ENCODE assay signal across 8 mouse cellular contexts in genomic region chr13:24802131-24802691, GRCm38 (mm10). TPM values are rescaled to one million over a fixed set of nuclear protein-coding genes. Genes with fewer than 3 reads are reported as not detected.
DNase-seq lines count a peak whose midpoint lies in the region; ATAC-seq and TF ChIP-seq lines count a peak whose summit lies in the region.

No protein-coding gene starts in this region.

- WGBS in hindbrain, embryonic 11.5 days: under 1% methylated on average over 26 of the region's 26 CpGs
- WGBS in limb, embryonic 14.5 days: under 1% methylated on average over 26 of the region's 26 CpGs
- WGBS in midbrain, embryonic 13.5 days: under 1% methylated on average over 26 of the region's 26 CpGs
- under 1% methylated on average over 26 of the region's 26 CpGs for WGBS in stomach, embryonic 14.5 days

- H3K9me3 ChIP-seq in hindbrain, embryonic 11.5 days (ENCODE audit: control insufficient read depth, low read length): no peaks in the 10 kb centered on the region
- H3K9me3 ChIP-seq in limb, embryonic 14.5 days (ENCODE audit: control insufficient read depth, low read length): no peaks in the 10 kb centered on the region
- no peaks in the 10 kb centered on the region for H3K9me3 ChIP-seq in midbrain, embryonic 13.5 days
- no peaks in the 10 kb centered on the region for H3K9me3 ChIP-seq in stomach, embryonic 14.5 days (ENCODE audit: control insufficient read depth, low read depth, low read length)

- peak overlapping the region; percentile 89 for H3K4me3 ChIP-seq in bone marrow macrophage, adult 2 months (ENCODE audit: insufficient read depth, low read length)
- H3K4me3 ChIP-seq in hindbrain, embryonic 11.5 days (ENCODE audit: low read depth, low read length): peak overlapping the region; percentile 99
- peak overlapping the region; percentile 95 for H3K4me3 ChIP-seq in limb, embryonic 14.5 days (replicated peaks; ENCODE audit: low read length)
- H3K4me3 ChIP-seq in midbrain, embryonic 13.5 days (replicated peaks): peak overlapping the region; percentile 98
- H3K4me3 ChIP-seq in stomach, embryonic 14.5 days (ENCODE audit: low read depth, low read length): peak overlapping the region; percentile 99

- ATAC-seq in erythroblast, adult 5-6 weeks (replicated peaks; ENCODE audit: low FRiP score, poor library complexity, severe bottlenecking): peak; percentile 61
- no peak for ATAC-seq in hindbrain, embryonic 11.5 days (ENCODE audit: low FRiP score)
- no peak for ATAC-seq in limb, embryonic 14.5 days (ENCODE audit: low FRiP score, low read depth)
- peak; percentile 7; the same call in 1 of the 2 replicates for ATAC-seq in midbrain, embryonic 13.5 days
- no peak for ATAC-seq in stomach, embryonic 14.5 days (ENCODE audit: insufficient number of reproducible peaks, insufficient read depth, low FRiP score, low read depth)

- peaks cover 13% of the 10 kb centered on the region for H3K4me1 ChIP-seq in bone marrow macrophage, adult 2 months (ENCODE audit: control insufficient read depth, insufficient read depth, low read length)
- 0 out of 2 replicates have a peak, but pooled peaks cover 2% of the 10 kb centered on the region for H3K4me1 ChIP-seq in hindbrain, embryonic 11.5 days (replicated peaks; ENCODE audit: control insufficient read depth, insufficient read depth, low read length)
- peaks cover 15% of the 10 kb centered on the region for H3K4me1 ChIP-seq in limb, embryonic 14.5 days (ENCODE audit: control insufficient read depth, insufficient read depth, low read length)
- peaks cover 31% of the 10 kb centered on the region for H3K4me1 ChIP-seq in midbrain, embryonic 13.5 days (replicated peaks)
- peaks cover 12% of the 10 kb centered on the region; the same call in 1 of the 2 replicates for H3K4me1 ChIP-seq in stomach, embryonic 14.5 days (ENCODE audit: control insufficient read depth, insufficient read depth, low read length)

- H3K9ac ChIP-seq in hindbrain, embryonic 11.5 days (ENCODE audit: low read depth, low read length): peak overlapping the region; percentile 96
- peak overlapping the region; percentile 97 for H3K9ac ChIP-seq in limb, embryonic 14.5 days (ENCODE audit: low read depth, low read length, severe bottlenecking)
- H3K9ac ChIP-seq in midbrain, embryonic 13.5 days (replicated peaks): peak overlapping the region; percentile 95
- H3K9ac ChIP-seq in stomach, embryonic 14.5 days (replicated peaks; ENCODE audit: low read depth, low read length): peak overlapping the region; percentile 99

- 0 out of 2 replicates have a peak, but pooled peaks cover 1% of the 10 kb centered on the region for H3K36me3 ChIP-seq in hindbrain, embryonic 11.5 days (ENCODE audit: control insufficient read depth, insufficient read depth, low read length)
- H3K36me3 ChIP-seq in limb, embryonic 14.5 days (ENCODE audit: control insufficient read depth, insufficient read depth, low read length): peaks cover 22% of the 10 kb centered on the region
- H3K36me3 ChIP-seq in midbrain, embryonic 13.5 days: peaks cover 14% of the 10 kb centered on the region
- peaks cover 17% of the 10 kb centered on the region for H3K36me3 ChIP-seq in stomach, embryonic 14.5 days (ENCODE audit: control insufficient read depth, insufficient read depth, low read length)

- H3K27me3 ChIP-seq in hindbrain, embryonic 11.5 days (ENCODE audit: control insufficient read depth, insufficient read depth, low read length): no peaks in the 10 kb centered on the region
- no peaks in the 10 kb centered on the region for H3K27me3 ChIP-seq in limb, embryonic 14.5 days (ENCODE audit: control insufficient read depth, insufficient read depth, low read length)
- no peaks in the 10 kb centered on the region for H3K27me3 ChIP-seq in midbrain, embryonic 13.5 days
- no peaks in the 10 kb centered on the region for H3K27me3 ChIP-seq in stomach, embryonic 14.5 days (ENCODE audit: control insufficient read depth, insufficient read depth, low read length)

- DNase-seq in adrenal gland, adult (ENCODE audit: inconsistent age in 2 of 2, low spot score in 1 of 2): peak; percentile 54 to 78
- DNase-seq in adrenal gland, adult 8-10 months: no peak
- peak; percentile 54 for DNase-seq in hindbrain, embryonic 11.5 days (ENCODE audit: low spot score)
- peak; percentile 33 for DNase-seq in limb, embryonic 14.5 days (ENCODE audit: low spot score)

- H3K27ac ChIP-seq in bone marrow macrophage, adult 2 months (ENCODE audit: insufficient read depth, low read depth, low read length): peak overlapping the region; percentile 100
- H3K27ac ChIP-seq in hindbrain, embryonic 11.5 days (ENCODE audit: low read depth, low read length): no peak overlapping the region
- no peak overlapping the region for H3K27ac ChIP-seq in limb, embryonic 14.5 days (replicated peaks; ENCODE audit: low read depth, low read length)
- H3K27ac ChIP-seq in midbrain, embryonic 13.5 days: peak overlapping the region; percentile 99
- peak overlapping the region; percentile 99; the same call in 1 of the 2 replicates for H3K27ac ChIP-seq in stomach, embryonic 14.5 days (ENCODE audit: low read length)

- TF ChIP-seq CTCF in bone marrow macrophage, adult 2 months (IDR thresholded peaks at IDR 0.05; ENCODE audit: low read depth, low read length): no peak

- peak overlapping the region; percentile 79 for H3K4me2 ChIP-seq in hindbrain, embryonic 11.5 days (replicated peaks; ENCODE audit: low read depth, low read length)
- peak overlapping the region; percentile 57 for H3K4me2 ChIP-seq in limb, embryonic 14.5 days (replicated peaks; ENCODE audit: low read depth, low read length, severe bottlenecking)
- H3K4me2 ChIP-seq in midbrain, embryonic 13.5 days (replicated peaks): peak overlapping the region; percentile 94
- H3K4me2 ChIP-seq in stomach, embryonic 14.5 days (replicated peaks; ENCODE audit: low read depth, low read length): peak overlapping the region; percentile 74

- no peak for TF ChIP-seq POLR2A in bone marrow macrophage, adult 2 months (IDR thresholded peaks at IDR 0.05; ENCODE audit: borderline replicate concordance, low read depth, low read length)
- no peak for TF ChIP-seq POLR2A in limb, embryonic 14.5 days (IDR thresholded peaks at IDR 0.05; ENCODE audit: borderline replicate concordance, extremely low read depth, insufficient read depth, insufficient read length)

RNA-seq across cellular contexts. Expression of gene BC005537, which starts 0.8 kb away (rescaled TPM):
- 100 to 1,000 TPM; 194 to 209 (median 205) TPM for total RNA-seq in adrenal gland, adult 8-10 months (2022)
- 575 and 610 TPM in 2 replicates for polyA plus RNA-seq in bone marrow macrophage, adult 2 months (2012; ENCODE audit: insufficient read depth, insufficient read length, missing spikeins)
- 110 and 132 TPM in 2 replicates for total RNA-seq in erythroblast, adult 5-6 weeks (2015; ENCODE audit: low replicate concordance)
- total RNA-seq in erythroblast, adult 5-6 weeks (2017; ENCODE audit: low replicate concordance): 106 and 118 TPM in 2 replicates
- polyA plus RNA-seq in hindbrain, embryonic 11.5 days (2014; fragmentation: Nextera tagmentation; extraction: Ambion mirVana): 23.4 and 39.7 TPM in 2 replicates
- polyA plus RNA-seq in limb, embryonic 14.5 days (2012; rRNA removed): 70.5 and 87.7 TPM in 2 replicates
- polyA plus RNA-seq in limb, embryonic 14.5 days (2014; fragmentation: Nextera tagmentation; extraction: Ambion mirVana): 29.3 and 32.0 TPM in 2 replicates
- polyA plus RNA-seq in midbrain, embryonic 13.5 days (2015; fragmentation: Nextera tagmentation; extraction: Ambion mirVana): 24.0 and 27.3 TPM in 2 replicates
- polyA plus RNA-seq in stomach, embryonic 14.5 days (2014; fragmentation: Nextera tagmentation; extraction: Ambion mirVana): 28.2 and 30.6 TPM in 2 replicates

RNA-seq across cellular contexts. Expression of gene Acot13, which starts 29.1 kb away (rescaled TPM):
- total RNA-seq in adrenal gland, adult 8-10 months (2022): 10 to 100 TPM; 56.4 to 70.2 (median 59.6) TPM
- polyA plus RNA-seq in bone marrow macrophage, adult 2 months (2012; ENCODE audit: insufficient read depth, insufficient read length, missing spikeins): 81.0 and 91.3 TPM in 2 replicates
- total RNA-seq in erythroblast, adult 5-6 weeks (2015; ENCODE audit: low replicate concordance): 27.8 and 32.5 TPM in 2 replicates
- total RNA-seq in erythroblast, adult 5-6 weeks (2017; ENCODE audit: low replicate concordance): 12.4 and 17.3 TPM in 2 replicates
- 51.3 and 58.6 TPM in 2 replicates for polyA plus RNA-seq in hindbrain, embryonic 11.5 days (2014; fragmentation: Nextera tagmentation; extraction: Ambion mirVana)
- 35.5 and 44.8 TPM in 2 replicates for polyA plus RNA-seq in limb, embryonic 14.5 days (2012; rRNA removed)
- 70.5 and 76.7 TPM in 2 replicates for polyA plus RNA-seq in limb, embryonic 14.5 days (2014; fragmentation: Nextera tagmentation; extraction: Ambion mirVana)
- polyA plus RNA-seq in midbrain, embryonic 13.5 days (2015; fragmentation: Nextera tagmentation; extraction: Ambion mirVana): 45.6 and 46.3 TPM in 2 replicates
- polyA plus RNA-seq in stomach, embryonic 14.5 days (2014; fragmentation: Nextera tagmentation; extraction: Ambion mirVana): 84.6 and 84.8 TPM in 2 replicates

RNA-seq across cellular contexts. Expression of gene Tdp2, which starts 29.3 kb away (rescaled TPM):
- 10 to 100 TPM; 25.7 to 39.9 (median 31.0) TPM for total RNA-seq in adrenal gland, adult 8-10 months (2022)
- 29.0 and 36.4 TPM in 2 replicates for polyA plus RNA-seq in bone marrow macrophage, adult 2 months (2012; ENCODE audit: insufficient read depth, insufficient read length, missing spikeins)
- total RNA-seq in erythroblast, adult 5-6 weeks (2015; ENCODE audit: low replicate concordance): 16.3 and 25.7 TPM in 2 replicates
- 16.3 and 17.6 TPM in 2 replicates for total RNA-seq in erythroblast, adult 5-6 weeks (2017; ENCODE audit: low replicate concordance)
- 78.9 and 79.4 TPM in 2 replicates for polyA plus RNA-seq in hindbrain, embryonic 11.5 days (2014; fragmentation: Nextera tagmentation; extraction: Ambion mirVana)
- 66.9 and 68.2 TPM in 2 replicates for polyA plus RNA-seq in limb, embryonic 14.5 days (2012; rRNA removed)
- polyA plus RNA-seq in limb, embryonic 14.5 days (2014; fragmentation: Nextera tagmentation; extraction: Ambion mirVana): 41.5 and 51.9 TPM in 2 replicates
- polyA plus RNA-seq in midbrain, embryonic 13.5 days (2015; fragmentation: Nextera tagmentation; extraction: Ambion mirVana): 42.7 and 45.7 TPM in 2 replicates
- 58.3 and 61.7 TPM in 2 replicates for polyA plus RNA-seq in stomach, embryonic 14.5 days (2014; fragmentation: Nextera tagmentation; extraction: Ambion mirVana)

RNA-seq across cellular contexts. Expression of gene Gmnn, which starts 40.5 kb away (rescaled TPM):
- total RNA-seq in adrenal gland, adult 8-10 months (2022): 10 to 100 TPM in 2 of 4 experiments, 1 to 10 TPM in 2; 5.3 to 12.5 (median 9.4) TPM
- 64.6 and 76.6 TPM in 2 replicates for polyA plus RNA-seq in bone marrow macrophage, adult 2 months (2012; ENCODE audit: insufficient read depth, insufficient read length, missing spikeins)
- total RNA-seq in erythroblast, adult 5-6 weeks (2015; ENCODE audit: low replicate concordance): 87.6 and 105 TPM in 2 replicates
- total RNA-seq in erythroblast, adult 5-6 weeks (2017; ENCODE audit: low replicate concordance): 108 and 135 TPM in 2 replicates
- polyA plus RNA-seq in hindbrain, embryonic 11.5 days (2014; fragmentation: Nextera tagmentation; extraction: Ambion mirVana): 126 and 128 TPM in 2 replicates
- 22.1 and 43.0 TPM in 2 replicates for polyA plus RNA-seq in limb, embryonic 14.5 days (2012; rRNA removed)
- polyA plus RNA-seq in limb, embryonic 14.5 days (2014; fragmentation: Nextera tagmentation; extraction: Ambion mirVana): 78.7 and 83.6 TPM in 2 replicates
- polyA plus RNA-seq in midbrain, embryonic 13.5 days (2015; fragmentation: Nextera tagmentation; extraction: Ambion mirVana): 43.9 and 45.7 TPM in 2 replicates
- 107 and 108 TPM in 2 replicates for polyA plus RNA-seq in stomach, embryonic 14.5 days (2014; fragmentation: Nextera tagmentation; extraction: Ambion mirVana)

RNA-seq across cellular contexts. Expression of gene D130043K22Rik, which starts 42.7 kb away (rescaled TPM):
- total RNA-seq in adrenal gland, adult 8-10 months (2022): 1 to 10 TPM in 3 of 4 experiments, under 1 TPM in 1; 0.67 to 2.9 (median 1.6) TPM
- not detected in 2 replicates for polyA plus RNA-seq in bone marrow macrophage, adult 2 months (2012; ENCODE audit: insufficient read depth, insufficient read length, missing spikeins)
- total RNA-seq in erythroblast, adult 5-6 weeks (2015; ENCODE audit: low replicate concordance): 0.21 TPM in 1 of 2 replicates, not detected in the other
- total RNA-seq in erythroblast, adult 5-6 weeks (2017; ENCODE audit: low replicate concordance): 0.14 and 0.34 TPM in 2 replicates
- 0.94 and 1.4 TPM in 2 replicates for polyA plus RNA-seq in hindbrain, embryonic 11.5 days (2014; fragmentation: Nextera tagmentation; extraction: Ambion mirVana)
- polyA plus RNA-seq in limb, embryonic 14.5 days (2012; rRNA removed): 0.09 and 0.11 TPM in 2 replicates
- polyA plus RNA-seq in limb, embryonic 14.5 days (2014; fragmentation: Nextera tagmentation; extraction: Ambion mirVana): 0.04 TPM in 2 replicates
- polyA plus RNA-seq in midbrain, embryonic 13.5 days (2015; fragmentation: Nextera tagmentation; extraction: Ambion mirVana): 2.6 and 2.7 TPM in 2 replicates
- 0.41 and 0.64 TPM in 2 replicates for polyA plus RNA-seq in stomach, embryonic 14.5 days (2014; fragmentation: Nextera tagmentation; extraction: Ambion mirVana)

Comparison
In these comparisons a context has a peak if more than half of its experiments do, and no peak if none do; other contexts are left out.
1. H3K27ac ChIP-seq: peak in bone marrow macrophage, adult 2 months (single experiment), midbrain, embryonic 13.5 days (single experiment) and stomach, embryonic 14.5 days (single experiment); none in hindbrain, embryonic 11.5 days (single experiment) and limb, embryonic 14.5 days (single experiment).
2. ATAC-seq: peak in erythroblast, adult 5-6 weeks (single experiment) and midbrain, embryonic 13.5 days (single experiment); none in hindbrain, embryonic 11.5 days (single experiment), limb, embryonic 14.5 days (single experiment) and stomach, embryonic 14.5 days (single experiment).
3. Peak in every context shown above with its lines, with median percentiles within 50 percentile points of each other: H3K4me3 ChIP-seq, H3K4me2 ChIP-seq and H3K9ac ChIP-seq.